Mouse (Mus musculus) urinary bladder, postnatal 14 days (tissue): Measurements from ENCODE around the gene Tepp.

Experiments used
- DNase-seq: peaks from one replicate; pipeline ENCODE4 v3.0.0; 2021; ENCODE audit warnings: low spot score

Tepp gene

GRCm38 (mm10) chr8:95369581-95370326 lies 59.4 kb downstream of the Tepp start:
- no peak for DNase-seq

GRCm38 (mm10) chr8:95373389-95374002 lies 63.1 kb downstream of the Tepp start:
- DNase-seq = peak; percentile 60

- no peak for DNase-seq
Observed at GRCm38 (mm10) chr8:95374429-95374828, 64.1 kb downstream of the Tepp start.

GRCm38 (mm10) chr8:95375374-95375930 lies 65.1 kb downstream of the Tepp start:
- no peak for DNase-seq
